Mouse (Mus musculus) MEL (cell line): ENCODE data around the gene Mfsd4b5. TPM values are rescaled to one million over a fixed set of nuclear protein-coding genes. Genes with fewer than 3 reads are reported as not detected.

Experiments used
- DNase-seq: peaks from one replicate; pipeline ENCODE4 v3.0.0; 2011; ENCODE audit warnings: low read depth, low spot score
- H3K27ac ChIP-seq: 2 replicates; pipeline ENCODE4 v1.5.1; 2012; ENCODE audit warnings: low read depth, mild to moderate bottlenecking, control low read depth, low read length, moderate library complexity; ENCODE audit not compliant: control insufficient read depth
- H3K27me3 ChIP-seq, 2 experiments: fragments of 150-350 bp in 1 of 2; sonication (generic) in 1 of 2; 2 replicates each; pipeline ENCODE4 v1.6.1; 2012; ENCODE audit warnings: low read length in 2 of 2, mild to moderate bottlenecking in 2 of 2, improper control_type of control experiment in 1 of 2, moderate library complexity in 1 of 2; ENCODE audit not compliant: insufficient read depth in 2 of 2, control insufficient read depth in 1 of 2
- H3K36me3 ChIP-seq, 2 experiments: 2 replicates each; pipeline ENCODE4 v1.6.1; 2012 to 2014; ENCODE audit warnings: low read length in 2 of 2, improper control_type of control experiment in 1 of 2, inconsistent platforms in 1 of 2, mild to moderate bottlenecking in 1 of 2; ENCODE audit not compliant: insufficient read depth in 2 of 2, control insufficient read depth in 1 of 2
- H3K4me1 ChIP-seq, 2 experiments: fragments of 150-350 bp in 1 of 2; sonication (generic) in 1 of 2; 2 replicates each; pipeline ENCODE4 v1.6.1; 2012; ENCODE audit warnings: low read length in 2 of 2, improper control_type of control experiment in 1 of 2, mild to moderate bottlenecking in 1 of 2; ENCODE audit not compliant: insufficient read depth in 2 of 2, control insufficient read depth in 1 of 2
- H3K4me3 ChIP-seq, 2 experiments: fragments of 150-350 bp in 1 of 2; sonication (generic) in 1 of 2; 2 replicates each; pipeline ENCODE4 v1.5.1; 2012; ENCODE audit warnings: low read depth in 2 of 2, low read length in 2 of 2, mild to moderate bottlenecking in 2 of 2, moderate library complexity in 2 of 2, control low read depth in 1 of 2, improper control_type of control experiment in 1 of 2; ENCODE audit not compliant: control insufficient read depth in 1 of 2, insufficient read depth in 1 of 2
- H3K79me2 ChIP-seq: 2 replicates; pipeline ENCODE4 v1.6.1; 2012; ENCODE audit warnings: mild to moderate bottlenecking, low read length, moderate library complexity; ENCODE audit not compliant: control insufficient read depth, poor library complexity, insufficient read depth
- H3K9ac ChIP-seq: 2 replicates; pipeline ENCODE4 v1.6.1; 2012; ENCODE audit warnings: low read depth, mild to moderate bottlenecking, control low read depth, low read length, moderate library complexity; ENCODE audit not compliant: control insufficient read depth, poor library complexity, severe bottlenecking
- H3K9me3 ChIP-seq: fragments of 150-350 bp; sonication (generic); replicated peaks from 2 replicates; pipeline ENCODE4 v1.6.1; 2012; ENCODE audit warnings: mild to moderate bottlenecking, low read length, improper control_type of control experiment, moderate library complexity; ENCODE audit not compliant: insufficient read depth
- CTCF ChIP-seq, 3 experiments: IDR thresholded peaks in 2 of 3; conservative IDR thresholded peaks in 1 of 3; 2 replicates each; pipeline ENCODE4 v1.5.1; 2011 to 2012; ENCODE audit warnings: low read length in 3 of 3, low read depth in 2 of 3, mild to moderate bottlenecking in 2 of 3, improper control_type of control experiment in 1 of 3, inconsistent platforms in 1 of 3, mixed read lengths in 1 of 3, moderate library complexity in 1 of 3; ENCODE audit not compliant: control insufficient read depth in 1 of 3, insufficient read depth in 1 of 3, poor library complexity in 1 of 3, severe bottlenecking in 1 of 3
- E2F4 ChIP-seq: IDR thresholded peaks from 2 replicates; pipeline ENCODE4 v1.6.1; 2011; ENCODE audit warnings: low read depth, low read length, improper control_type of control experiment, borderline replicate concordance
- EP300 ChIP-seq, 2 experiments: IDR thresholded peaks; 2 replicates each; pipeline ENCODE4 v1.6.1; 2011; ENCODE audit warnings: improper control_type of control experiment in 2 of 2, low read length in 2 of 2, low read depth in 1 of 2, mild to moderate bottlenecking in 1 of 2
- HCFC1 ChIP-seq: IDR thresholded peaks from 2 replicates; pipeline ENCODE4 v1.6.1; 2012; ENCODE audit warnings: low read depth, mild to moderate bottlenecking, inconsistent platforms, low read length, improper control_type of control experiment, moderate library complexity
- KAT2A ChIP-seq: conservative IDR thresholded peaks from 2 replicates; pipeline ENCODE4 v1.6.1; 2012; ENCODE audit warnings: low read depth, low read length, improper control_type of control experiment, inconsistent platforms
- MAFK ChIP-seq: IDR thresholded peaks from 2 replicates; pipeline ENCODE4 v1.6.1; 2011; ENCODE audit warnings: low read depth, mild to moderate bottlenecking, low read length, improper control_type of control experiment, borderline replicate concordance
- MAX ChIP-seq: IDR thresholded peaks from 2 replicates; pipeline ENCODE4 v1.6.1; 2011; ENCODE audit warnings: low read length, improper control_type of control experiment
- MAZ ChIP-seq: IDR thresholded peaks from 2 replicates; pipeline ENCODE4 v1.6.1; 2012; ENCODE audit warnings: low read depth, mild to moderate bottlenecking, inconsistent platforms, low read length, improper control_type of control experiment
- MEF2A ChIP-seq: IDR thresholded peaks from 2 replicates; pipeline ENCODE4 v1.6.1; 2014; ENCODE audit warnings: low read depth, mild to moderate bottlenecking, inconsistent platforms, low read length, improper control_type of control experiment; ENCODE audit not compliant: poor library complexity, insufficient replicate concordance, severe bottlenecking; ENCODE audit errors: extremely low read depth
- NELFE ChIP-seq: IDR thresholded peaks from 2 replicates; pipeline ENCODE4 v1.6.1; 2011; ENCODE audit warnings: low read depth, low read length, improper control_type of control experiment
- POLR2A ChIP-seq, 2 experiments: IDR thresholded peaks; 2 replicates each; pipeline ENCODE4 v1.6.1; 2011 to 2012; ENCODE audit warnings: low read length in 2 of 2, mild to moderate bottlenecking in 2 of 2, control low read depth in 1 of 2, improper control_type of control experiment in 1 of 2, low read depth in 1 of 2, moderate library complexity in 1 of 2; ENCODE audit not compliant: control insufficient read depth in 1 of 2, insufficient read depth in 1 of 2, poor library complexity in 1 of 2
- SIN3A ChIP-seq: IDR thresholded peaks from 2 replicates; pipeline ENCODE4 v1.6.1; 2012; ENCODE audit warnings: low read length, improper control_type of control experiment, inconsistent platforms
- TCF12 ChIP-seq: IDR thresholded peaks from 2 replicates; pipeline ENCODE4 v1.6.1; 2014; ENCODE audit warnings: low read depth, mild to moderate bottlenecking, inconsistent platforms, low read length, improper control_type of control experiment, moderate library complexity
- ZC3H11A ChIP-seq: IDR thresholded peaks from 2 replicates; pipeline ENCODE4 v1.6.1; 2012; ENCODE audit warnings: low read depth, mild to moderate bottlenecking, inconsistent platforms, low read length, improper control_type of control experiment
- ZKSCAN1 ChIP-seq: IDR thresholded peaks from 2 replicates; pipeline ENCODE4 v1.6.1; 2012; ENCODE audit warnings: low read depth, mild to moderate bottlenecking, inconsistent platforms, low read length, improper control_type of control experiment, moderate library complexity
- polyA plus RNA-seq, 2 experiments: library from polyadenylated mRNA; stranded (reverse) in 1 of 2; unstranded in 1 of 2; fragments of >175 nt in 1 of 2; fragments of >200 nt in 1 of 2; gene quantifications; 2 replicates each; pipeline versions ENCODE4 v1.2.1 to v1.2.4; 2012; ENCODE audit warnings: low replicate concordance in 2 of 2, low read depth in 1 of 2; ENCODE audit not compliant: insufficient read length in 2 of 2, insufficient read depth in 1 of 2, missing spikeins in 1 of 2
- total RNA-seq: library from RNA; depleted of rRNA; stranded (reverse); fragments of 300-350 nt; gene quantifications from 2 replicates; pipeline ENCODE4 v1.2.3, GENCODE M21; 2012

The Mfsd4b5 gene
- total and polyA plus RNA-seq, 3 experiments: not detected

DNA sequence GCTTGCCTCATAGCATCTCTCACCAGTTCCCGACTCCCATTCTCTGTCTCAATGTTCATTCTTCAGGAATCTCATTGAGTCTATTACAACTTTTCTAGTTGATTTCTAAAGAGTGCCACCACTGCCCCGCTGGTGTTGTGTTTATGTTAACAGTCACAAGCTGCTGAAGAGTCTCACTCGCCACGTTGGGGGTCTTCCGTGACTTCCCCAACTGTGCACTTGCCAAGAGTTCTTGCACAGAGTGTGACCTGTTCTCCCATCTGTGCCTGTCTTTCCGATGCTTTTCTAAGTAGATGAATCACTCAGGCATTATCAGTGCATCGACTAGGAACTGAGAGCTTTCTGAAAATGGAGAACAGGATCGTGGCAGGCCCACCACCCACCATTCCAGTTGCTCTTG, 41.6 kb upstream of the Mfsd4b5 start:
- H3K4me3 ChIP-seq: no peak overlapping the region
- H3K9me3 ChIP-seq: no peaks in the 10 kb centered on the region
- H3K79me2 ChIP-seq: no peaks in the 10 kb centered on the region
- no peak overlapping the region for H3K9ac ChIP-seq
- H3K36me3 ChIP-seq: no peaks in the 10 kb centered on the region
- TF ChIP-seq MAZ (no peak), POLR2A (IDR thresholded peaks at IDR 0.05; ENCODE audit: control insufficient read depth in 1 of 2, insufficient read depth in 1 of 2, low read depth in 1 of 2, low read length in 2 of 2, poor library complexity in 1 of 2) (no peak), NELFE (no peak)
- no peak for DNase-seq
- H3K27ac ChIP-seq: no peak overlapping the region
- H3K4me1 ChIP-seq: no peaks in the 10 kb centered on the region
- H3K27me3 ChIP-seq: no peaks in the 10 kb centered on the region

DNA sequence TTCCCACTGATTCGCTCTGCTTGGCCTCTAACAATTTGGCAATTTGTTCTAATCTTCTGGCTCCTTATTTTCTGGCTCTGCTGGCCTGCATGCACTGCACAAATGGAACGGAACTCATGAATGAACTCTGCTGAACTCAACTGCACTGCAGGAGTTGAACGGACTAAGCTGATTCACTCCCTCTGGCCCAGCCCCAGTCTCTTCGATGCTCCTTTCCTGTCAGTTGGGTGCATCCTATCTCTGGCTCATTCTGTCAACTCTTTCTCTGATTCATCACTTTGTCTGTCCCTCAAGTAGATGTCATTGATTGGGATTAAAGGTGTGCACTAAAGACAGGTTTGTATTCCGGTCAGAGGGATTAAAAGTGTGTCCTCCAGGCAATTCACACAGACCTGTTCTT, 40.1 kb upstream of the Mfsd4b5 start:
- Histone ChIP-seq H3K79me2 (no peaks in the 10 kb centered on the region), H3K27me3 (no peaks in the 10 kb centered on the region), H3K36me3 (no peaks in the 10 kb centered on the region)

DNA sequence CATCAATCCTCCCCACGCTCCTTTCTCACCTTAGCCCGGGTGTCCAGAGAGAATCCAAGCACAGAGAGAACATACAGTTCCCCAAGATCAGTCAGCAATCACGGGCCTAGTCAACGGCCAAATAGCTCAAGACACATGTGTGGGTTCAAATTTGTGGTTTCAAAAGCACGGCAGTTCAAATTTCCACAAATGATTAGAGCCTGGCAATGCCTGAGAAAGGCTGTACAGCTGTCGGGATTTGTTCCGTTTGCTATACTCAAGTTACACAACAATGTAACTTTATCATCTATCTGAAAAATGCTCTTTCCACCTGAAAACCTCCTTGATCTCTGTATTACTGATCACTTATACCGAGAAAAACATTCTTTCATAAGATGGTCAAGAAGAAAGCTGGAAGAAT, 39.1 kb upstream of the Mfsd4b5 start:
- Histone ChIP-seq H3K36me3 (no peaks in the 10 kb centered on the region), H3K27ac (no peak overlapping the region), H3K9ac (no peak overlapping the region), H3K4me1 (no peaks in the 10 kb centered on the region), H3K79me2 (no peaks in the 10 kb centered on the region), H3K4me3 (no peak overlapping the region), H3K27me3 (no peaks in the 10 kb centered on the region; a peak in 1 of 4 replicates), H3K9me3 (no peaks in the 10 kb centered on the region)
- no peak for DNase-seq
- no peak for TF ChIP-seq MAX
- no peak for TF ChIP-seq MAFK
- TF ChIP-seq KAT2A: no peak
- TF ChIP-seq ZKSCAN1: no peak

More for the DNA sequence above, 40.1 kb upstream of the Mfsd4b5 start:
- Histone ChIP-seq H3K9ac (no peak overlapping the region), H3K27ac (no peak overlapping the region), H3K4me1 (no peaks in the 10 kb centered on the region), H3K4me3 (no peak overlapping the region), H3K9me3 (no peaks in the 10 kb centered on the region)
- no peak for DNase-seq
- TF ChIP-seq ZC3H11A (no peak), MAX (no peak), SIN3A (no peak), EP300 (IDR thresholded peaks at IDR 0.05; ENCODE audit: low read depth in 1 of 2, low read length in 2 of 2) (no peak), MAZ (no peak), HCFC1 (no peak), TCF12 (no peak), E2F4 (no peak), MEF2A (no peak), CTCF (IDR thresholded peaks at IDR 0.05 in 2 of 3, conservative IDR thresholded peaks at IDR 0.05 in 1 of 3; ENCODE audit: control insufficient read depth in 1 of 3, insufficient read depth in 1 of 3, low read depth in 2 of 3, low read length in 3 of 3, poor library complexity in 1 of 3, severe bottlenecking in 1 of 3) (no peak)
